ENCODE assay signal across 8 mouse cellular contexts in genomic region chr7:49762605-49763004, GRCm38 (mm10). TPM values are rescaled to one million over a fixed set of nuclear protein-coding genes. Genes with fewer than 3 reads are reported as not detected.
DNase-seq lines count a peak whose midpoint lies in the region; ATAC-seq and TF ChIP-seq lines count a peak whose summit lies in the region.

No protein-coding gene starts in this region.

- DNase-seq in left cerebral cortex, adult 11 months (ENCODE audit: low spot score) = peak; percentile 42
- no peak for DNase-seq in left cerebral cortex, postnatal 10 days (ENCODE audit: extremely low spot score in 1 of 2, low spot score in 2 of 2)
- DNase-seq in NIH3T3 (ENCODE audit: low read depth) = peak; percentile 94
- DNase-seq in heart, adult 9 months (ENCODE audit: low spot score in 2 of 2) = no peak
- DNase-seq in heart, postnatal 10 days = no peak
- DNase-seq in heart, adult 8-10 months (ENCODE audit: low spot score) = no peak

- H3K79me2 ChIP-seq in myocyte (ENCODE audit: control insufficient read depth, insufficient read depth) = no peaks in the 10 kb centered on the region

- TF ChIP-seq POLR2A in myocyte (IDR thresholded peaks at IDR 0.05; ENCODE audit: insufficient read length, low read depth) = no peak

- H3K4me2 ChIP-seq in myocyte (ENCODE audit: low read depth) = peak overlapping the region; percentile 78

- H3K4me3 ChIP-seq in myocyte = no peak overlapping the region

- H3K36me3 ChIP-seq in myocyte (ENCODE audit: control insufficient read depth, insufficient read depth) = no peaks in the 10 kb centered on the region

- no peak overlapping the region for H3ac ChIP-seq in myocyte (ENCODE audit: control insufficient read depth, insufficient read length)

- intact Hi-C loops in left cerebral cortex, postnatal 10 days (cut with DNase I) = no loop called here
- intact Hi-C loops in heart, postnatal 10 days (cut with DNase I) = no loop called here

- no peaks in the 10 kb centered on the region for H3K27me3 ChIP-seq in myocyte (ENCODE audit: control insufficient read depth, insufficient read depth, insufficient read length)

- ATAC-seq in granulocyte monocyte progenitor cell, adult 5-6 weeks (replicated peaks; ENCODE audit: poor library complexity, severe bottlenecking) = peak; percentile 47

TF ChIP-seq in myocyte, 11 proteins besides CTCF, POLR2A, EP300 and RAD21:
- TF ChIP-seq MYOD1 (IDR thresholded peaks at IDR 0.05; ENCODE audit: control insufficient read depth in 1 of 3, insufficient read length in 2 of 3, low read depth in 2 of 3) (peak in 1 of 3 experiments; percentile 14), MAX (IDR thresholded peaks at IDR 0.05; ENCODE audit: low read depth) (no peak), TCF3 (IDR thresholded peaks at IDR 0.05; ENCODE audit: insufficient read length, low read depth) (no peak), CEBPB (IDR thresholded peaks at IDR 0.05; ENCODE audit: insufficient read depth, poor library complexity, severe bottlenecking) (peak; percentile 93), SRF (IDR thresholded peaks at IDR 0.05; ENCODE audit: control insufficient read depth, insufficient read length, low read depth) (no peak)
TF ChIP-seq in myocyte: peak in this region for 2.

RNA-seq across cellular contexts. Expression of gene Htatip2, which starts 3.7 kb away (rescaled TPM):
- total RNA-seq in left cerebral cortex, postnatal 10 days (2021) = 1 to 10 TPM; 7.0 to 8.1 TPM
- 19.9 and 23.1 TPM in 2 replicates for total RNA-seq in granulocyte monocyte progenitor cell, adult 5-6 weeks (2014; fragmentation: Nextera tagmentation)
- 12.7 and 14.2 TPM in 2 replicates for total RNA-seq in granulocyte monocyte progenitor cell, adult 5-6 weeks (2017)
- polyA plus RNA-seq in myocyte (2012; fragmentation: generic; extraction: Trizol) = 2.9 TPM
- total RNA-seq in heart, postnatal 10 days (2021) = 1 to 10 TPM; 6.4 to 7.6 TPM
- total RNA-seq in heart, adult 8-10 months (2022) = 10 to 100 TPM; 20.8 to 28.2 (median 24.6) TPM

RNA-seq across cellular contexts. Expression of gene Prmt3, which starts 15.5 kb away (rescaled TPM):
- 10 to 100 TPM; 33.4 to 38.5 TPM for total RNA-seq in left cerebral cortex, postnatal 10 days (2021)
- total RNA-seq in granulocyte monocyte progenitor cell, adult 5-6 weeks (2014; fragmentation: Nextera tagmentation) = 67.7 and 79.0 TPM in 2 replicates
- total RNA-seq in granulocyte monocyte progenitor cell, adult 5-6 weeks (2017) = 56.3 and 57.4 TPM in 2 replicates
- polyA plus RNA-seq in myocyte (2012; fragmentation: generic; extraction: Trizol) = 20.3 TPM
- total RNA-seq in heart, postnatal 10 days (2021) = 10 to 100 TPM; 14.4 to 15.4 TPM
- 10 to 100 TPM; 12.7 to 17.0 (median 15.7) TPM for total RNA-seq in heart, adult 8-10 months (2022)

Comparison
In these comparisons a context has a peak if more than half of its experiments do, and no peak if none do; other contexts are left out.
1. DNase-seq: peak in left cerebral cortex, adult 11 months (single experiment) and NIH3T3 (single experiment); none in left cerebral cortex, postnatal 10 days (0 of 2), heart, adult 9 months (0 of 2), heart, postnatal 10 days (0 of 2) and heart, adult 8-10 months (single experiment).